Mouse (Mus musculus) CH12F3 (cell line): ENCODE data around the gene Cntn5.

ENCODE experiments used
- in situ Hi-C: fragments of 300-500 bp; cut with MboI; formaldehyde crosslinking; loops from 2 replicates; pipeline ENCODE4 v1.14.3; 2020; ENCODE audit warnings: low sequenced_read_pairs

Gene Cntn5

GRCm38 (mm10) chr9:10904616-10905363 is at the start of gene Cntn5:
TSS of gene Cntn5 (minus strand) at chr9:10904775.
- in situ Hi-C loops, result no loop called here

DNA sequence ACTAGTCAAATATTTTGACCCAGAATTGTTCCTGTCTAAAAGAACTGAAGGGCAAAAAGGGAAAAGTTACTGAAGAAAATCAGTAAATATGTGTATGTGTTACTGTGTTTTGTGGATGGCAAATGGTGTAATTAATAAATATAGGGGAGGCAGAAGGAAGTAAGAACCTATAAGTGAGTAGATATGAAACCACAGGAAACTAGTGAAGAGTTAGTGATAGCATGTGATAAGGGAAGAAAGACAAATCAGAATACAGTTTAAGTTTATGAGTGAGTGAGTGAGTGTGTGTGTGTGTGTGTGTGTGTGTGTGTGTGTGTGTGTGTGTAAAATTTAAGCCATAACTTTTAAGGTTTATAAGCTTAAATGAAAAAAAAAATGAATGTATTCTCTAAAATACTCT is 45.9 kb upstream of the Cntn5 start:
- in situ Hi-C loops, result no loop called here

DNA sequence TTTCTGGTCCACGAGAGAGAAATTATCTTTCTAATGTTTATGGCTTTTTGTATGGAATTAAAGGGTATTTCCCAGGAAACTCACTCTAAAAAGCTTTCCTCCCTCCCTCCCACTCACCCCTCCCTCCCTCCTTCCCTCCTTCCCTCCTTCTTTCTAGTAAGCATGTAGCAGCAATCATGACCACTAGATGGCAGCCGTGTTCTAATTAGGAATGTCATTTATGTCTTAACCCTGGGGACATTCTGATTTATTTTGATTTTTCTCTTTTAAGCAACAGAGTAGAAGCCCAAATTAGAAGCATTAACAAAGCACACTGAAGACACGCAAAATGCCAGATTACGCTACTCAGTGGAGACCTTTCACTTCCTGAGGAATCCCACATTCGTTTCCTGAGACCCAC is 5.0 kb upstream of the Cntn5 start:
- in situ Hi-C loops, result no loop called here

DNA sequence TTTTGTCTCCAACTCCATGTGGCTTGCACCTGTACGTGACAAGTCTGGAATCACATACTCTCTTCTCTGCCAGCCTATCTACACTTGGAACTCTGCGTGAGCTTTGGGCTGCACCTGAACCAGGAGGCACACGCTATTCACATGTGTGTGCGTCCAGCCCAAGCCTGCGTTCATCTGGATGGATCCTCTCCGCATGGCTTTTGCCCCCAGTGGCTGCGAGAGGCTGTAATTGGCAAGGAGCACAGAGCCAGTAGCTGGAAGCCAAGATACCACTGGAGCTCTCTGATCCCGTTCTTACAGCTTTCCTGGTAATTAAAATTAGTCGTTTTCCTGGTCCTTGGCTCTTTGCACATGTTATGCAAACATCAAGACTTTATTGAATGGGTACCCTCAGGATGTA is 1.1 kb upstream of the Cntn5 start:
- in situ Hi-C loops, result no loop called here

DNA sequence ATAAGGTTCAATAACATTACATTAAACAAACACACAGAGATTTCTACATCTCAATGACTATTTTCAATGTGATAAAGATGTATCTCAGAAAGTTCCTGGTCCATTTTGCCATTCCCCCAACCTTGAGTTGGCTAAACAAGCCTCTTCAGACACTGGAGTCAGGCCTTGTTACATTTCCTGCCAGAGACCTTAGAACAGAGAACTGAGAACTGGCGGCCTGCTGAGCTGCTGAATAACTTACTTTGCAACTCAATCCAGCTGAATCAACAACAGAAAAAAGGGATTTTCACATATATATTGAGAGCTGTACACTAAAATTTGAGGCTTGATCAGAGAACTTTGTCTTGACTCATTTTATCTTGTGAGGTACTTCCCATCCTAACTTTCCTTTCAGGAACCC is 24.8 kb downstream of the Cntn5 start:
- in situ Hi-C loops, result no loop called here

DNA sequence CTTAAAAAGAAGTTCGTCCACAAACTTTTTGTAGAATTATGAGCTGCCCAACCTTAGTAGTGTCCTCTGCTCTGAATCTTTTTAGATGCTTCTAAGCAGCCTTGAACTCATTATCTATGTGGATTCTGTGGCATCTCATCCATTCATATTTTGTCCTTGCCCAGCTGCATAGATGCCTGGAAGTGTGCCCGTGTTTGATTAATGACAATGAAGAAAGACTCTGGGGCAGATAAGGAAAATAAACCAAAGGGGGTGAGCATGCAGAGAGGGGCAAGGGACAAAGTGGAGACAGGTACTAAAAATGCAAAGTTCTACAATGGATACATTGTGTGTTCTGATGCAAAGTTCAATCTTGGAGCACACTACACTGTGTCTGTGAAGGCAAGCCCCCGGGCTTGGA is 30.7 kb downstream of the Cntn5 start:
- in situ Hi-C loops, result no loop called here

DNA sequence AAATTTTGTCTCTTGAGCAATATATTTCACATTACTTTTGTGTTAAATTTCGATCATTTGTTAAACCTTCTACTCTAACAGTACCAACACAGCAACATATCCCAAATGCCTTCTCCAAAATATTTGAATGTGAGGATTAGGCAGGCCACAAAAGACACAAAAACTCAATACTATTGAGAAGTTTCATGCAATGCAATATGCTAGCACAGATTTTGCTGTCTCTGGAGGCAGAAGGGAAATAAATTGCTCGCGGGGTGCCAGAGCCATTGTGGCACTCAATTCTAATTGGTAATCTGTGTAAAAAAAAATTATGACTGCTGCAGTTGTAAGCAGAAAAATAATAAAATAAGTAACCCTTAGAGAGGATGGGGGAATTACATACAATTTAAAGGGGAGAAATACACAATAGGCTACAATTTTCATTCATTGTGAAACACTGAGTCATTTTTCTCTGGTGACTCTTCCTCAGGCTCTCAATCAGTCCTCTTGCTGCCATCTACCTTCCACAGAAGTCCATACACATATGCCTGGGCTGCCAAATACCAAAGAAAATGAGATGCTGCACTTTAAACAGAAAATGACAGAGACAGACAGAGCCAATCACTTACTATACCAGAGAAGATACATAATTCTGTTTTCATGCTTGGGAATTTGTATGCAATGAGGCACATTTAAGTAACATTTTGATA is 48.2 kb downstream of the Cntn5 start:
- in situ Hi-C loops, result no loop called here

DNA sequence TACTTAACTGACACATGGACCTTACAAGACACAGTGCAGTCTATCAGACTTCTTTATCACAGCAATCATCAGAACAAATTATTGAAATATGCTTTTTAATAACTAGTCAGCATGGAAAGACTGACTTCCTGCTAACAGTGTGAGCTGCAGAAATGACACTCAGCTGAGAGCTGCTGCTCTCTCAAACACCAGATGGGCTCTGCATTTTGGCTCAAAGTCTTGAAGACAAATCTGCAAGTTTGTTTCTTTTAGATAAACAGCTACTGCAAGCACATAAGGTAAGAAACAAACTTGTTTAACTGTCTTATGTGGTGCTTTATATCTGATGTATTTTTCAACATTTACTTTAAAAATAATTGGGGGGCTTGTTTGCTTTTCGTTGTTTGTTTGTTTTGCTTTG is 87.9 kb downstream of the Cntn5 start:
- in situ Hi-C loops, result no loop called here

DNA sequence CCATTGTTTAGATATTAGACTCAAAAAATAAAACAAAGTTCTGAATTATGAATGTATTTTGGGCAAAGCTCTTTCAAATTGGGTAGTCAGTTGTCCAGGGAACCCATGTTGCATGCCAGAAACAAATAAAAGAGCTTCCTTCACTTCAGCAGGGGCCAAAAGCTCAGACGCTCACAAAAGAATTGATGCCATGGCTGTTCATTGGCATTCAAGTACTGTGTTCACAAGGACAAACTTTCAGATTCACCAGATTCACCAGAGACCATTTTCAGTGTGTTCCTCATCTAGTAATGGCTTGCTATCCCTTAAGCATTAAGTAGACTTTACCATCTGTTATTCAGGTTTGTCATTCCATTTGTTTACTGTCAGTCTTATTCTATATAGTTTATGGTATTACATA is 107.4 kb downstream of the Cntn5 start:
- in situ Hi-C loops, result no loop called here

DNA sequence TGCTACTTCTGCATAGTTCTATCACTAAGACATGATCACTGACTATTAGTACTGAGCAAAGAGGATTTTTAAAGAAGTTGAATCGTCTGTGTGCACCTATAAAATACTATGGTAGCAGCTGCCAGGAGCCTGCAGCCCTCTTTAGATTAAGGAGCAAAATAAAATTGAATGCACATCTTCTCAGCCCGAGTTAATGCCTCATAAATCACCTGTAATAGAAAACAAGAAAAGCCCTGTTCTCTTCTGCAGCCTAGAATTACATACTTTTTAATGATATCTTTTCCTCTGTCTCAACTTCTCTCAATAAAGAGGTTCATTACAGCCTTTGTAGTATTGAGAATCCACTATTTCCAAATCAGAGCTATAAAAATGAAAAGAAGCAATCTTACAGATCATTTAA is 109.5 kb downstream of the Cntn5 start:
- in situ Hi-C loops, result no loop called here

- in situ Hi-C loops, result no loop called here
Measured at GRCm38 (mm10) chr9:10731878-10732277, 172.7 kb downstream of the Cntn5 start.

DNA sequence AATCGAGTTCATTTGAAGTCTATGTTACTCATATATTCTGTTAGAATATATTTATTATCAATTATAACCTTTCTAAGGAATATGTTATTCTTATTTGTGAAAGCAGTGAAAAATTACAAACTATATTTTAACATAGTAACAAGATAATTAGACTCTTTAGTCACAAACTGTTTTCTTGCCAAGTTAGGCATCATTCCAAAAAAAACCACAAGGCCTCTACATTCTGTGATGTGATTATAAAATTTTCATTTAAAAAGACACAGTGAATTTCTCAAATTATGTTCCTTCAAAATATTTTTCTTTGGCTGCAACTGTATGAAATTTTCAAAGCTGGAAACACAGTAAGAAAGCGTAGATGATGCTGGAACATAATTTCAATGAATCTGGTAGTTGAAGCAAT is 180.4 kb downstream of the Cntn5 start:
- in situ Hi-C loops, result no loop called here

DNA sequence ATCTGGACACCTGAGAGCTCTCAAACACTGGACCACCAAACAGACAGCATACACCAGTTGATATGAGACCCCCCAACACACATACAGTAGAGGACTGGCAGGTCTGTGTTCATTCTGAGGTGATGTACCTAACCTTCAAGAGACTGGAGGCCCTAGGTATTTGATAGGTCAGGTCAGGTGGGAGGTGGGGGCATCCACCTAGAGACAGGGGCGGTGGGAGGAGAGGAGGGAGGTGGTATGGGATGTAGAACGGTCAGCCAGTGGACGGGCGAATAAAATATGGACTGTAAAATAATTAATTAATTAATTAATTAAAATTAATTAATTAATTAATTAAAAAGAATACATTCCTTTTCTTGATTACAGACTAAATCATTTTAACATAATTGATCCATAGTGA is 182.5 kb downstream of the Cntn5 start:
- in situ Hi-C loops, result no loop called here

DNA sequence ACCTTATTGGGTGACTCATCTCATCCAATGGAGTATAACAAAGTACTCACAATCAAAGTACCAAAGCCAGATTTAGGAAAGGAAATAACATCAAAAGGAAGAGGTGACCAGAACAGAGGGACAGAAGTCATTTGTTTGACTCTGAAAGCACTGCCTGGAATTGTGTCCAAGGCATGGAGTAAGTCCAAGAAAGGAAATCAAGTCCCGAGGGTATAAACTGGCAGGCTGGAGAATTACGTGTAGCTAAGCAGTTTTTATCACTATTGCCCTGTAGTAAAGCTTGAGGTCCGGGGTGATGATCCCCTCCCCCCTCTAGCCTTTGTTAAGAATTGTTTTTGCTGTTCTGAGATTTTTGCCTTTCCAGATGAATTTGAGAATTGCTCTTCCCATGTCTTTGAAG is 185.6 kb downstream of the Cntn5 start:
- in situ Hi-C loops, result no loop called here

GRCm38 (mm10) chr9:10713641-10714040 is 190.9 kb downstream of the Cntn5 start:
- in situ Hi-C loops, result no loop called here

- in situ Hi-C loops, result no loop called here
Measured at GRCm38 (mm10) chr9:10681646-10682045, 222.9 kb downstream of the Cntn5 start.

DNA sequence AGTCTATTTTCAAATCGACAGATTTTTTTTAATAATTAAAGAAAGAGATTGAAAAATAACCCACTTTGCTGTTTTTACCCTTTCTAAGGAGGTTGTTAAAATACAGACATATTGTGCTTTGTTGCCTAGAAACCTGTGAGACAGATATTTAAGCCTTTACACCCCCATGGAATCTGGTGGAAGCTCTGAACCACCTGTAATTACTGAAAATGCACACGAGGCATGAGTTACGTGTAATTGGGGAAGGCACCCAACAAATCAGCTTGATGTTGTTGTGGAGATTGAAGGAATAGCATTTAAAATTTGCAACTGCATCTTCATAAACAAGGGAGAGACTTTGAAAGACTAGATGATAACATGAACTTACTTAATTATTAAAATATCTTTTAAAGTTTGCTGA is 223.4 kb downstream of the Cntn5 start:
- in situ Hi-C loops, result no loop called here

DNA sequence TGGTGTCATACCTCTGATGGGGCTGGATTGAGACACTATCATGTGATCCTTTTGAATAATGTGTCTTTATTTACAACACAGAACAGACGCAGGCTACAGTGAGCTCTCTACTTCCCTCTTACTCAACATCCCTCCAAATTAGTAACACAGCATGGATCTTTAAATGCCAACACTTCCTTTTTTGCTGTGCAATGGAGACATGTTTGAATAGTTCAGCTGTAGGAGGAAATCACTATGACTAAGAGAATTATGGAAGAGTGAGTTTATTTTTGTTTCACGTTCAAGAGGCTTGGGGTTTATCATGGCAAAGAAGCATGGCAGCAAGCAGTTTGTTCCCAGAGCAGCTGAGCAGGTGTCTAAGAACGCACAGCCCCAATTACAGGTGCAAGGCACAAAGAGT is 235.9 kb downstream of the Cntn5 start:
- in situ Hi-C loops, result no loop called here

DNA sequence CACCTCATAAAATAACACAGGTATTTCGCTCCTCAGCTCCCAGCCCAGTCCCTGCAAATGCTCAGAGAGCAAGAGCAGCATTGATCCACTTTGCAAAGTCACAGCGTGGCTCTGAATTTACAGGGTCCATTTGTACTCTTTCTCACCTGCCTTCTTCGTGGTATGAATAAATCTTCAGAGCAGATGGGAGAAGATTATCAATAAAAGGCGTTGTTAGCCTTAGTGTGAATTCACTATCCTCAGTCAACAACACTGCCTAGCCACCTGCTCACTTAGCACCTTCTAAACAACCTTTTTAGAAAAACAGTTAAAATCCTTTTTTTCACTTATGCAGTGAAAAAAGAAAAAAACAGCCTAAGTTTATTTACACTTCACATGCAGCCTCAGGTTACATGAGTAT is 237.1 kb downstream of the Cntn5 start:
- in situ Hi-C loops, result no loop called here

DNA sequence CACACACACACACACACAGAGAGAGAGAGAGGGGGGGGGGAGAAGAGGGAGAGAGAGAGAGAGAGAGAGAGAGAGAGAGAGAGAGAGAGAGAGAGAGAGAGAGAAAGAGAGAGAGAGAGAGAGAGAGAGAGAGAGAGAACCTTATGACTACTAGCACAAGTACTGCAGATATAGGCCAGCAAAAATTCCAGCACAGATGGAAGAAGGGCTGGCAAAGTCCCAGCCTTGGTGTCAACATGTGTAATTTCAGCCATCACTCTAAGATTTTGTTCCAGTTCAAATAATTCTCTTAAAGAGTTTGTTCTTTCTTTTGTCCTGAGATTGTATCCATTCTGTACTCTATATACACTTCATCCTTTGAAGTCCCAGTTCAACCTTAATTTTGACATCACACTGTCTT is 238.8 kb downstream of the Cntn5 start:
- in situ Hi-C loops, result no loop called here

DNA sequence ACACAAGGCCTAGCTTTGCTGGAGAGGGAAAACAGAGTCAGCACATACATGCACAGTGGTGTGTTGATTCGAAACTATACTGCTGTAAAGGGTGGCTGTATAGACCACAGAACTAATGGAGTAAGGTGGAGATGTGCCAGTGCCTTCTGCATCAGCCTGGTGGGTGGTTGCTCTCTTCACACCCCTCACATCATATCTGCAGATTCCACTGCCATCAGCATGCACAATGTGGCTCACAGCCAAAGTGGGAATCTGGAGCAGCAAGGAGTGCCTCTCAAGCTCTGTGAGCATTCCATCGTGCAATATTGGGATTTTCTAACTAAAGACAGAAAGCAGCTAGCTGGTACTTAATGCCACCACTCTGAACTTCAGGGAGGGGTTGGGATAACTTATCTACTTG is 241.5 kb downstream of the Cntn5 start:
- in situ Hi-C loops, result no loop called here

- in situ Hi-C loops, result no loop called here
Measured at GRCm38 (mm10) chr9:10659478-10659877, 245.1 kb downstream of the Cntn5 start.

- in situ Hi-C loops, result no loop called here
Measured at GRCm38 (mm10) chr9:10658086-10658485, 246.5 kb downstream of the Cntn5 start.
